Mouse (Mus musculus): ENCODE data around the gene Yes1. TPM values are rescaled to one million over a fixed set of nuclear protein-coding genes. Genes with fewer than 3 reads are reported as not detected.
"Not testable (repeated sequence)": the region's sequence is repeated elsewhere in the genome, so short reads cannot be mapped to it uniquely, and the experiment has no call there.

Gene Yes1
- total and polyA plus RNA-seq, 3 experiments = 1.9 to 19.7 (median 16.0) TPM

GRCm38 (mm10) chr5:32614291-32614690 is 3.3 kb downstream of the Yes1 start:
- no peaks in the 10 kb centered on the region for H3K27me3 ChIP-seq (ENCODE audit: control insufficient read depth, insufficient read depth, low read length)
- H3K36me3 ChIP-seq (ENCODE audit: control insufficient read depth, insufficient read depth, low read length) = peaks cover 18% of the 10 kb centered on the region
- peak overlapping the region; percentile 69 for H3K27ac ChIP-seq
- intact Hi-C loops (cut with DNase I) = loop anchor here (5.0 to 10.0 kb wide), 2 partner anchors 152 to 241 kb away; partner anchors contain the start of gene Prr14l
- TF ChIP-seq CTCF (IDR thresholded peaks at IDR 0.05) = no peak
- TF ChIP-seq EP300 (IDR thresholded peaks at IDR 0.05; ENCODE audit: insufficient read depth, low read depth, low read length) = no peak
- TF ChIP-seq POLR2A (IDR thresholded peaks at IDR 0.05; ENCODE audit: insufficient read depth, low read depth, low read length) = no peak
- 21% methylated on average over 2 of the region's 2 CpGs for WGBS
- 0 out of 2 replicates have a peak, but pooled peaks cover 2% of the 10 kb centered on the region for H3K79me2 ChIP-seq (replicated peaks; ENCODE audit: control insufficient read depth, insufficient read depth, low read length)
- no peak overlapping the region for H3K9ac ChIP-seq (ENCODE audit: low read depth, low read length)
- no peak overlapping the region for H3K4me3 ChIP-seq
- DNase-seq = no peak
- peaks cover 5% of the 10 kb centered on the region for H3K4me1 ChIP-seq (ENCODE audit: control insufficient read depth, insufficient read depth, low read length)

- H3K4me3 ChIP-seq = no peak overlapping the region
- peak overlapping the region; percentile 69 for H3K27ac ChIP-seq
- intact Hi-C loops (cut with DNase I) = loop anchor here (5.0 to 10.0 kb wide), 2 partner anchors 152 to 240 kb away; partner anchors contain the start of gene Prr14l
- TF ChIP-seq EP300 (IDR thresholded peaks at IDR 0.05; ENCODE audit: insufficient read depth, low read depth, low read length) = 0 out of 2 replicates have a peak, but pooled peaks have one; percentile 35
- TF ChIP-seq CTCF (IDR thresholded peaks at IDR 0.05) = no peak
- TF ChIP-seq POLR2A (IDR thresholded peaks at IDR 0.05; ENCODE audit: insufficient read depth, low read depth, low read length) = no peak
- H3K27me3 ChIP-seq (ENCODE audit: control insufficient read depth, insufficient read depth, low read length) = no peaks in the 10 kb centered on the region
- WGBS = 10% methylated on average over 4 of the region's 4 CpGs
- peaks cover 16% of the 10 kb centered on the region for H3K36me3 ChIP-seq (ENCODE audit: control insufficient read depth, insufficient read depth, low read length)
- H3K79me2 ChIP-seq (replicated peaks; ENCODE audit: control insufficient read depth, insufficient read depth, low read length) = 0 out of 2 replicates have a peak, but pooled peaks cover 2% of the 10 kb centered on the region
- no peak overlapping the region; the same call in 1 of the 2 replicates for H3K9ac ChIP-seq (ENCODE audit: low read depth, low read length)
- H3K4me1 ChIP-seq (ENCODE audit: control insufficient read depth, insufficient read depth, low read length) = peaks cover 5% of the 10 kb centered on the region
- peak in 1 of 2 experiments; percentile 52 for DNase-seq
Observed at GRCm38 (mm10) chr5:32614691-32615090, 3.7 kb downstream of the Yes1 start.

GRCm38 (mm10) chr5:32616489-32616888 is 5.5 kb downstream of the Yes1 start:
- H3K27me3 ChIP-seq (ENCODE audit: control insufficient read depth, insufficient read depth, low read length); H3K9ac ChIP-seq (ENCODE audit: low read depth, low read length); H3K27ac ChIP-seq; H3K79me2 ChIP-seq (replicated peaks; ENCODE audit: control insufficient read depth, insufficient read depth, low read length); H3K4me3 ChIP-seq; DNase-seq; H3K4me1 ChIP-seq (ENCODE audit: control insufficient read depth, insufficient read depth, low read length): not testable (repeated sequence)
- peaks cover 16% of the 10 kb centered on the region for H3K36me3 ChIP-seq (ENCODE audit: control insufficient read depth, insufficient read depth, low read length)
- 86% methylated on average over 7 of the region's 7 CpGs for WGBS
- intact Hi-C loops (cut with DNase I) = loop anchor here (10.0 kb wide), 1 partner anchor 238 kb away; the partner anchor contains the start of gene Prr14l

GRCm38 (mm10) chr5:32617851-32618250 is 6.9 kb downstream of the Yes1 start:
- intact Hi-C loops (cut with DNase I) = loop anchor here (10.0 kb wide), 1 partner anchor 237 kb away; the partner anchor contains the start of gene Prr14l
- Histone ChIP-seq H3K9ac (ENCODE audit: low read depth, low read length) (no peak overlapping the region), H3K79me2 (replicated peaks; ENCODE audit: control insufficient read depth, insufficient read depth, low read length) (peaks cover 3% of the 10 kb centered on the region; the same call in 1 of the 2 replicates), H3K4me3 (no peak overlapping the region), H3K36me3 (ENCODE audit: control insufficient read depth, insufficient read depth, low read length) (peaks cover 15% of the 10 kb centered on the region), H3K4me1 (ENCODE audit: control insufficient read depth, insufficient read depth, low read length) (peaks cover 6% of the 10 kb centered on the region), H3K27ac (no peak overlapping the region), H3K27me3 (ENCODE audit: control insufficient read depth, insufficient read depth, low read length) (no peaks in the 10 kb centered on the region)
- WGBS = 89% methylated on average over 1 of the region's 1 CpGs
- no peak for TF ChIP-seq CTCF (IDR thresholded peaks at IDR 0.05)
- no peak for TF ChIP-seq POLR2A (IDR thresholded peaks at IDR 0.05; ENCODE audit: insufficient read depth, low read depth, low read length)
- no peak for TF ChIP-seq EP300 (IDR thresholded peaks at IDR 0.05; ENCODE audit: insufficient read depth, low read depth, low read length)
- DNase-seq = no peak

- Histone ChIP-seq H3K36me3 (ENCODE audit: control insufficient read depth, insufficient read depth, low read length) (peaks cover 3% of the 10 kb centered on the region; the same call in 1 of the 2 replicates), H3K27me3 (ENCODE audit: control insufficient read depth, insufficient read depth, low read length) (no peaks in the 10 kb centered on the region), H3K4me1 (ENCODE audit: control insufficient read depth, insufficient read depth, low read length) (peaks cover 3% of the 10 kb centered on the region), H3K79me2 (replicated peaks; ENCODE audit: control insufficient read depth, insufficient read depth, low read length) (peaks cover 3% of the 10 kb centered on the region; the same call in 1 of the 2 replicates), H3K9ac (ENCODE audit: low read depth, low read length) (no peak overlapping the region), H3K4me3 (no peak overlapping the region), H3K27ac (no peak overlapping the region)
- DNase-seq = no peak
- no peak for TF ChIP-seq POLR2A (IDR thresholded peaks at IDR 0.05; ENCODE audit: insufficient read depth, low read depth, low read length)
- TF ChIP-seq CTCF (IDR thresholded peaks at IDR 0.05) = no peak
- no peak for TF ChIP-seq EP300 (IDR thresholded peaks at IDR 0.05; ENCODE audit: insufficient read depth, low read depth, low read length)
- intact Hi-C loops (cut with DNase I) = no loop called here
Observed at GRCm38 (mm10) chr5:32623649-32624048, 12.7 kb downstream of the Yes1 start.

GRCm38 (mm10) chr5:32624777-32625176 is 13.8 kb downstream of the Yes1 start:
- Histone ChIP-seq H3K27me3 (ENCODE audit: control insufficient read depth, insufficient read depth, low read length) (no peaks in the 10 kb centered on the region), H3K4me3 (no peak overlapping the region), H3K27ac (no peak overlapping the region), H3K79me2 (replicated peaks; ENCODE audit: control insufficient read depth, insufficient read depth, low read length) (peaks cover 2% of the 10 kb centered on the region; the same call in 1 of the 2 replicates), H3K4me1 (ENCODE audit: control insufficient read depth, insufficient read depth, low read length) (peaks cover 3% of the 10 kb centered on the region), H3K9ac (ENCODE audit: low read depth, low read length) (no peak overlapping the region), H3K36me3 (ENCODE audit: control insufficient read depth, insufficient read depth, low read length) (peaks cover 2% of the 10 kb centered on the region; the same call in 1 of the 2 replicates)
- TF ChIP-seq CTCF (IDR thresholded peaks at IDR 0.05) (no peak), POLR2A (IDR thresholded peaks at IDR 0.05; ENCODE audit: insufficient read depth, low read depth, low read length) (no peak), EP300 (IDR thresholded peaks at IDR 0.05; ENCODE audit: insufficient read depth, low read depth, low read length) (no peak)
- WGBS = 74% methylated on average over 2 of the region's 2 CpGs
- intact Hi-C loops (cut with DNase I) = no loop called here
- DNase-seq = no peak

Data from heart, adult 2 months (tissue).